Mouse (Mus musculus) G1E (cell line): ENCODE measurements around the gene Hist1h2ab. TPM values are rescaled to one million over a fixed set of nuclear protein-coding genes. Genes with fewer than 3 reads are reported as not detected.
A peak's percentile ranks its signal among the peaks of the same experiment; 100 is the strongest.

ENCODE experiments used
- ATAC-seq: 2 replicates; pipeline ENCODE4 v1.8.0; 2016; ENCODE audit warnings: mild to moderate bottlenecking; ENCODE audit not compliant: insufficient number of reproducible peaks, poor library complexity, low FRiP score, severe bottlenecking; ENCODE audit errors: extremely low read depth
- DNase-seq: peaks from one replicate; pipeline ENCODE4 v3.0.0; 2012; ENCODE audit warnings: low spot score
- H3K27me3 ChIP-seq: 2 replicates; pipeline ENCODE4 v1.6.1; 2012; ENCODE audit warnings: mild to moderate bottlenecking, low read length, inconsistent platforms; ENCODE audit not compliant: insufficient read depth
- H3K36me3 ChIP-seq: replicated peaks from 2 replicates; pipeline ENCODE3; 2012; ENCODE audit warnings: mild to moderate bottlenecking, inconsistent platforms
- H3K4me1 ChIP-seq: 2 replicates; pipeline ENCODE4 v1.6.1; 2012; ENCODE audit warnings: low read depth, low read length, inconsistent platforms, mixed read lengths; ENCODE audit not compliant: insufficient read depth
- H3K4me3 ChIP-seq: 2 replicates; pipeline ENCODE4 v1.5.1; 2012; ENCODE audit warnings: low read depth, mild to moderate bottlenecking, inconsistent platforms, low read length, moderate library complexity, mixed read lengths
- H3K9me3 ChIP-seq: replicated peaks from 2 replicates; pipeline ENCODE4 v1.6.1; 2012; ENCODE audit warnings: inconsistent platforms
- CTCF ChIP-seq: IDR thresholded peaks from 2 replicates; pipeline ENCODE4 v1.5.1; 2012; ENCODE audit warnings: low read depth, low read length, inconsistent platforms, mixed read lengths
- GATA1 ChIP-seq: IDR thresholded peaks from 2 replicates; pipeline ENCODE4 v1.6.1; 2012; ENCODE audit warnings: borderline replicate concordance, low read length, inconsistent platforms, mixed read lengths
- GATA2 ChIP-seq: IDR thresholded peaks from 2 replicates; pipeline ENCODE4 v1.6.1; 2012; ENCODE audit warnings: low read depth, low read length, inconsistent platforms, borderline replicate concordance
- POLR2AphosphoS5 ChIP-seq: IDR thresholded peaks from 2 replicates; pipeline ENCODE4 v1.6.1; 2012; ENCODE audit warnings: low read depth, low read length, inconsistent platforms; ENCODE audit not compliant: insufficient replicate concordance
- TAL1 ChIP-seq: conservative IDR thresholded peaks from 2 replicates; pipeline ENCODE4 v1.6.1; 2012; ENCODE audit warnings: low read depth, low read length, inconsistent platforms, mixed read lengths
- polyA plus RNA-seq: library from polyadenylated mRNA; stranded (reverse); fragments of >175 nt; gene quantifications from 2 replicates; pipeline ENCODE4 v1.2.3, GENCODE M21; 2012
- total RNA-seq, 2 experiments: library from RNA; stranded (forward) in 1 of 2; stranded (reverse) in 1 of 2; fragments of 200-1000 nt in 1 of 2; fragments of >200 nt in 1 of 2; fragmentation: Nextera tagmentation in 1 of 2; gene quantifications; 2 replicates each; pipeline ENCODE4 v1.2.3; 2014 to 2017

The Hist1h2ab gene
- total and polyA plus RNA-seq, 3 experiments: 24.2 to 1,062 (median 535) TPM

- peaks cover 28% of the 10 kb centered on the region for H3K4me1 ChIP-seq
- no peak for TF ChIP-seq GATA1
- no peak for TF ChIP-seq CTCF
- peak; percentile 57; the same call in 1 of the 2 replicates for TF ChIP-seq POLR2AphosphoS5
- no peak for TF ChIP-seq GATA2
- TF ChIP-seq TAL1: no peak
- no peaks in the 10 kb centered on the region for H3K27me3 ChIP-seq
- no peaks in the 10 kb centered on the region for H3K36me3 ChIP-seq
- H3K9me3 ChIP-seq: no peaks in the 10 kb centered on the region
- DNase-seq (no peak), ATAC-seq (no peak)
- no peak overlapping the region for H3K4me3 ChIP-seq
Measured at GRCm38 (mm10) chr13:23742007-23742406, 8.9 kb upstream of the Hist1h2ab start.

GRCm38 (mm10) chr13:23743215-23743614 is 7.7 kb upstream of the Hist1h2ab start:
- ATAC-seq: no peak
- TF ChIP-seq POLR2AphosphoS5: 0 out of 2 replicates have a peak, but pooled peaks have one; percentile 90
- TF ChIP-seq GATA1: no peak
- no peak for TF ChIP-seq GATA2
- no peaks in the 10 kb centered on the region for H3K27me3 ChIP-seq
- H3K4me1 ChIP-seq: peaks cover 29% of the 10 kb centered on the region
- no peak for DNase-seq
- no peak overlapping the region for H3K4me3 ChIP-seq
- H3K36me3 ChIP-seq: no peaks in the 10 kb centered on the region
- H3K9me3 ChIP-seq: no peaks in the 10 kb centered on the region

- Histone ChIP-seq H3K4me1 (peaks cover 35% of the 10 kb centered on the region), H3K4me3 (no peak overlapping the region), H3K36me3 (no peaks in the 10 kb centered on the region), H3K27me3 (no peaks in the 10 kb centered on the region), H3K9me3 (no peaks in the 10 kb centered on the region)
- TF ChIP-seq POLR2AphosphoS5: peak; percentile 97; the same call in 1 of the 2 replicates
- TF ChIP-seq TAL1: no peak
- DNase-seq: no peak
- ATAC-seq: no peak
Measured at GRCm38 (mm10) chr13:23743963-23744362, 7.0 kb upstream of the Hist1h2ab start.

- Histone ChIP-seq H3K4me3 (peak overlapping the region; percentile 65; the same call in 1 of the 2 replicates), H3K4me1 (peaks cover 40% of the 10 kb centered on the region), H3K27me3 (no peaks in the 10 kb centered on the region), H3K36me3 (no peaks in the 10 kb centered on the region), H3K9me3 (no peaks in the 10 kb centered on the region)
- TF ChIP-seq POLR2AphosphoS5: peak; percentile 48
- no peak for TF ChIP-seq GATA1
- ATAC-seq: no peak
- DNase-seq: no peak
Measured at GRCm38 (mm10) chr13:23744421-23745380, 6.2 kb upstream of the Hist1h2ab start.

- peaks cover 44% of the 10 kb centered on the region for H3K4me1 ChIP-seq
Measured at GRCm38 (mm10) chr13:23745381-23746161, 5.4 kb upstream of the Hist1h2ab start, which contains the start of gene Hist1h3c. TSS of gene Hist1h3c (minus strand) at chr13:23745602.

More at GRCm38 (mm10) chr13:23745381-23746161, 5.4 kb upstream of the Hist1h2ab start, which contains the start of gene Hist1h3c:
- Histone ChIP-seq H3K4me3 (peak within 1 kb of the TSS; percentile 71), H3K9me3 (no peaks in the 10 kb centered on the region), H3K36me3 (no peaks in the 10 kb centered on the region), H3K27me3 (no peaks in the 10 kb centered on the region)
- TF ChIP-seq CTCF (no peak), POLR2AphosphoS5 (0 out of 2 replicates have a peak, but pooled peaks have one; percentile 93), GATA2 (no peak)
- ATAC-seq: peak; percentile 43; the same call in 1 of the 2 replicates
- DNase-seq: peak; percentile 68
